Mouse (Mus musculus): Measurements from ENCODE around the gene Rtn1. TPM values are rescaled to one million over a fixed set of nuclear protein-coding genes. Genes with fewer than 3 reads are reported as not detected.

Gene Rtn1
- polyA plus RNA-seq, 1 experiment: 5.6 TPM

- Histone ChIP-seq H3K27me3 (replicated peaks; ENCODE audit: control insufficient read depth, insufficient read depth, low read length) (no peaks in the 10 kb centered on the region; the same call in 1 of the 2 replicates), H3K4me1 (ENCODE audit: control insufficient read depth, insufficient read depth, low read length) (no peaks in the 10 kb centered on the region), H3K36me3 (ENCODE audit: control insufficient read depth, insufficient read depth, low read length) (no peaks in the 10 kb centered on the region), H3K4me3 (ENCODE audit: insufficient read depth, low read depth, low read length) (no peak overlapping the region), H3K27ac (ENCODE audit: insufficient read depth, low read depth, low read length) (no peak overlapping the region)
- WGBS: 73% methylated on average over 5 of the region's 5 CpGs
- no peak for DNase-seq
- TF ChIP-seq POLR2A (IDR thresholded peaks at IDR 0.05; ENCODE audit: low read depth, low read length) (no peak), CTCF (conservative IDR thresholded peaks at IDR 0.05; ENCODE audit: insufficient read depth, insufficient read length, low read depth, low read length) (no peak)
Observed at GRCm38 (mm10) chr12:72405031-72405430, 3.8 kb downstream of the Rtn1 start.

GRCm38 (mm10) chr12:72393046-72393805 lies 15.6 kb downstream of the Rtn1 start:
- no peak for DNase-seq
- WGBS: 55% methylated on average over 13 of the region's 13 CpGs
- no peaks in the 10 kb centered on the region for H3K4me1 ChIP-seq (ENCODE audit: control insufficient read depth, insufficient read depth, low read length)

GRCm38 (mm10) chr12:72390346-72390745 lies 18.5 kb downstream of the Rtn1 start:
- TF ChIP-seq CTCF (conservative IDR thresholded peaks at IDR 0.05; ENCODE audit: insufficient read depth, insufficient read length, low read depth, low read length) (no peak), POLR2A (IDR thresholded peaks at IDR 0.05; ENCODE audit: low read depth, low read length) (no peak)
- WGBS: 41% methylated on average over 2 of the region's 2 CpGs

More at GRCm38 (mm10) chr12:72393046-72393805, 15.6 kb downstream of the Rtn1 start:
- H3K27me3 ChIP-seq (replicated peaks; ENCODE audit: control insufficient read depth, insufficient read depth, low read length): no peaks in the 10 kb centered on the region
- H3K4me3 ChIP-seq (ENCODE audit: insufficient read depth, low read depth, low read length): no peak overlapping the region
- H3K36me3 ChIP-seq (ENCODE audit: control insufficient read depth, insufficient read depth, low read length): no peaks in the 10 kb centered on the region
- TF ChIP-seq CTCF (conservative IDR thresholded peaks at IDR 0.05; ENCODE audit: insufficient read depth, insufficient read length, low read depth, low read length) (no peak), POLR2A (IDR thresholded peaks at IDR 0.05; ENCODE audit: low read depth, low read length) (no peak)
- no peak overlapping the region for H3K27ac ChIP-seq (ENCODE audit: insufficient read depth, low read depth, low read length)

GRCm38 (mm10) chr12:72389377-72390103 lies 19.3 kb downstream of the Rtn1 start:
- Histone ChIP-seq H3K36me3 (ENCODE audit: control insufficient read depth, insufficient read depth, low read length) (no peaks in the 10 kb centered on the region), H3K4me3 (ENCODE audit: insufficient read depth, low read depth, low read length) (no peak overlapping the region), H3K27ac (ENCODE audit: insufficient read depth, low read depth, low read length) (no peak overlapping the region), H3K27me3 (replicated peaks; ENCODE audit: control insufficient read depth, insufficient read depth, low read length) (no peaks in the 10 kb centered on the region), H3K4me1 (ENCODE audit: control insufficient read depth, insufficient read depth, low read length) (no peaks in the 10 kb centered on the region)
- no peak for DNase-seq
- TF ChIP-seq CTCF (conservative IDR thresholded peaks at IDR 0.05; ENCODE audit: insufficient read depth, insufficient read length, low read depth, low read length): no peak
- no peak for TF ChIP-seq POLR2A (IDR thresholded peaks at IDR 0.05; ENCODE audit: low read depth, low read length)
- 82% methylated on average over 14 of the region's 14 CpGs for WGBS

More at GRCm38 (mm10) chr12:72390346-72390745, 18.5 kb downstream of the Rtn1 start:
- H3K36me3 ChIP-seq (ENCODE audit: control insufficient read depth, insufficient read depth, low read length): no peaks in the 10 kb centered on the region
- no peak overlapping the region for H3K27ac ChIP-seq (ENCODE audit: insufficient read depth, low read depth, low read length)
- DNase-seq: no peak
- no peaks in the 10 kb centered on the region for H3K27me3 ChIP-seq (replicated peaks; ENCODE audit: control insufficient read depth, insufficient read depth, low read length)
- H3K4me1 ChIP-seq (ENCODE audit: control insufficient read depth, insufficient read depth, low read length): no peaks in the 10 kb centered on the region
- H3K4me3 ChIP-seq (ENCODE audit: insufficient read depth, low read depth, low read length): no peak overlapping the region

GRCm38 (mm10) chr12:72388835-72389234 lies 20.0 kb downstream of the Rtn1 start:
- WGBS: 89% methylated on average over 5 of the region's 5 CpGs
- Histone ChIP-seq H3K36me3 (ENCODE audit: control insufficient read depth, insufficient read depth, low read length) (no peaks in the 10 kb centered on the region), H3K4me3 (ENCODE audit: insufficient read depth, low read depth, low read length) (no peak overlapping the region), H3K27ac (ENCODE audit: insufficient read depth, low read depth, low read length) (no peak overlapping the region), H3K27me3 (replicated peaks; ENCODE audit: control insufficient read depth, insufficient read depth, low read length) (no peaks in the 10 kb centered on the region), H3K4me1 (ENCODE audit: control insufficient read depth, insufficient read depth, low read length) (no peaks in the 10 kb centered on the region)
- DNase-seq: no peak
- TF ChIP-seq POLR2A (IDR thresholded peaks at IDR 0.05; ENCODE audit: low read depth, low read length): no peak
- TF ChIP-seq CTCF (conservative IDR thresholded peaks at IDR 0.05; ENCODE audit: insufficient read depth, insufficient read length, low read depth, low read length): no peak

- Histone ChIP-seq H3K4me3 (ENCODE audit: insufficient read depth, low read depth, low read length) (no peak overlapping the region), H3K36me3 (ENCODE audit: control insufficient read depth, insufficient read depth, low read length) (no peaks in the 10 kb centered on the region), H3K27me3 (replicated peaks; ENCODE audit: control insufficient read depth, insufficient read depth, low read length) (no peaks in the 10 kb centered on the region), H3K27ac (ENCODE audit: insufficient read depth, low read depth, low read length) (no peak overlapping the region), H3K4me1 (ENCODE audit: control insufficient read depth, insufficient read depth, low read length) (no peaks in the 10 kb centered on the region)
- WGBS: 95% methylated on average over 6 of the region's 6 CpGs
- TF ChIP-seq POLR2A (IDR thresholded peaks at IDR 0.05; ENCODE audit: low read depth, low read length) (no peak), CTCF (conservative IDR thresholded peaks at IDR 0.05; ENCODE audit: insufficient read depth, insufficient read length, low read depth, low read length) (no peak)
- DNase-seq: no peak
Observed at GRCm38 (mm10) chr12:72388135-72388534, 20.7 kb downstream of the Rtn1 start.

GRCm38 (mm10) chr12:72376309-72376708 lies 32.5 kb downstream of the Rtn1 start:
- no peak for DNase-seq
- H3K4me3 ChIP-seq (ENCODE audit: insufficient read depth, low read depth, low read length): no peak overlapping the region
- no peak overlapping the region for H3K27ac ChIP-seq (ENCODE audit: insufficient read depth, low read depth, low read length)
- H3K4me1 ChIP-seq (ENCODE audit: control insufficient read depth, insufficient read depth, low read length): no peaks in the 10 kb centered on the region
- no peaks in the 10 kb centered on the region for H3K36me3 ChIP-seq (ENCODE audit: control insufficient read depth, insufficient read depth, low read length)
- no peaks in the 10 kb centered on the region for H3K27me3 ChIP-seq (replicated peaks; ENCODE audit: control insufficient read depth, insufficient read depth, low read length)
- WGBS: 88% methylated on average over 5 of the region's 5 CpGs
- TF ChIP-seq POLR2A (IDR thresholded peaks at IDR 0.05; ENCODE audit: low read depth, low read length) (no peak), CTCF (conservative IDR thresholded peaks at IDR 0.05; ENCODE audit: insufficient read depth, insufficient read length, low read depth, low read length) (no peak)

Data from kidney, adult 2 months (tissue).